Mouse (Mus musculus): Measurements from ENCODE around the gene Kcna1. TPM values are rescaled to one million over a fixed set of nuclear protein-coding genes. Genes with fewer than 3 reads are reported as not detected.

The Kcna1 gene
- polyA plus RNA-seq (2015; fragmentation: Nextera tagmentation; extraction: Ambion mirVana), result 4.2 and 4.9 TPM in 2 replicates

- Histone ChIP-seq H3K36me3 (no peaks in the 10 kb centered on the region), H3K27ac (replicated peaks) (no peak within 1 kb of the TSS), H3K9ac (no peak within 1 kb of the TSS), H3K4me1 (peaks cover 40% of the 10 kb centered on the region), H3K9me3 (replicated peaks) (no peaks in the 10 kb centered on the region), H3K4me2 (replicated peaks) (peak within 1 kb of the TSS; percentile 96), H3K27me3 (peaks cover 67% of the 10 kb centered on the region), H3K4me3 (replicated peaks) (peak within 1 kb of the TSS; percentile 51)
- WGBS, result 17% methylated on average over 8 of the region's 8 CpGs
- no peak for ATAC-seq (ENCODE audit: insufficient number of reproducible peaks, low FRiP score, low TSS enrichment, low read depth)
Measured at GRCm38 (mm10) chr6:126646381-126646780, at the start of gene Kcna1. Kcna1 (minus strand) TSS chr6:126646384.

GRCm38 (mm10) chr6:126687120-126687519 lies 40.9 kb upstream of the Kcna1 start:
- no peaks in the 10 kb centered on the region for H3K4me1 ChIP-seq
- no peaks in the 10 kb centered on the region for H3K9me3 ChIP-seq (replicated peaks)
- no peak overlapping the region for H3K27ac ChIP-seq (replicated peaks)
- 35% methylated on average over 4 of the region's 4 CpGs for WGBS
- no peak for ATAC-seq (ENCODE audit: insufficient number of reproducible peaks, low FRiP score, low TSS enrichment, low read depth)
- no peak overlapping the region for H3K9ac ChIP-seq
- no peaks in the 10 kb centered on the region for H3K27me3 ChIP-seq
- no peak overlapping the region for H3K4me2 ChIP-seq (replicated peaks)
- H3K4me3 ChIP-seq (replicated peaks), result no peak overlapping the region
- no peaks in the 10 kb centered on the region for H3K36me3 ChIP-seq

GRCm38 (mm10) chr6:126685135-126685534 lies 39.0 kb upstream of the Kcna1 start:
- H3K36me3 ChIP-seq, result no peaks in the 10 kb centered on the region
- no peaks in the 10 kb centered on the region for H3K9me3 ChIP-seq (replicated peaks)
- no peaks in the 10 kb centered on the region for H3K4me1 ChIP-seq
- no peak overlapping the region for H3K4me2 ChIP-seq (replicated peaks)
- no peak overlapping the region for H3K4me3 ChIP-seq (replicated peaks)
- H3K9ac ChIP-seq, result no peak overlapping the region
- no peak overlapping the region for H3K27ac ChIP-seq (replicated peaks)
- WGBS, result 53% methylated on average over 3 of the region's 3 CpGs
- no peaks in the 10 kb centered on the region for H3K27me3 ChIP-seq
- no peak for ATAC-seq (ENCODE audit: insufficient number of reproducible peaks, low FRiP score, low TSS enrichment, low read depth)

GRCm38 (mm10) chr6:126678961-126679360 lies 32.8 kb upstream of the Kcna1 start:
- no peak overlapping the region for H3K4me2 ChIP-seq (replicated peaks)
- no peak overlapping the region for H3K9ac ChIP-seq
- WGBS, result 68% methylated on average over 7 of the region's 7 CpGs
- no peak overlapping the region for H3K27ac ChIP-seq (replicated peaks)
- no peak overlapping the region for H3K4me3 ChIP-seq (replicated peaks)
- H3K9me3 ChIP-seq (replicated peaks), result no peaks in the 10 kb centered on the region
- H3K36me3 ChIP-seq, result no peaks in the 10 kb centered on the region
- no peak for ATAC-seq (ENCODE audit: insufficient number of reproducible peaks, low FRiP score, low TSS enrichment, low read depth)
- H3K4me1 ChIP-seq, result no peaks in the 10 kb centered on the region
- H3K27me3 ChIP-seq, result no peaks in the 10 kb centered on the region

- 85% methylated on average over 5 of the region's 5 CpGs for WGBS
- no peaks in the 10 kb centered on the region for H3K9me3 ChIP-seq (replicated peaks)
- ATAC-seq (ENCODE audit: insufficient number of reproducible peaks, low FRiP score, low TSS enrichment, low read depth), result no peak
- H3K36me3 ChIP-seq, result no peaks in the 10 kb centered on the region
- H3K27me3 ChIP-seq, result peaks cover 5% of the 10 kb centered on the region; the same call in 1 of the 2 replicates
- H3K9ac ChIP-seq, result no peak overlapping the region
- no peak overlapping the region for H3K4me2 ChIP-seq (replicated peaks)
- no peaks in the 10 kb centered on the region for H3K4me1 ChIP-seq
- no peak overlapping the region for H3K27ac ChIP-seq (replicated peaks)
- no peak overlapping the region for H3K4me3 ChIP-seq (replicated peaks)
Measured at GRCm38 (mm10) chr6:126667001-126667400, 20.8 kb upstream of the Kcna1 start.

GRCm38 (mm10) chr6:126666091-126666490 lies 19.9 kb upstream of the Kcna1 start:
- H3K4me2 ChIP-seq (replicated peaks), result no peak overlapping the region
- peaks cover 5% of the 10 kb centered on the region; the same call in 1 of the 2 replicates for H3K27me3 ChIP-seq
- no peak for ATAC-seq (ENCODE audit: insufficient number of reproducible peaks, low FRiP score, low TSS enrichment, low read depth)
- no peak overlapping the region for H3K4me3 ChIP-seq (replicated peaks)
- H3K9me3 ChIP-seq (replicated peaks), result no peaks in the 10 kb centered on the region
- H3K27ac ChIP-seq (replicated peaks), result no peak overlapping the region
- no peaks in the 10 kb centered on the region for H3K4me1 ChIP-seq
- H3K36me3 ChIP-seq, result no peaks in the 10 kb centered on the region
- no peak overlapping the region for H3K9ac ChIP-seq
- WGBS, result 57% methylated on average over 6 of the region's 6 CpGs

- 71% methylated on average over 3 of the region's 3 CpGs for WGBS
- ATAC-seq (ENCODE audit: insufficient number of reproducible peaks, low FRiP score, low TSS enrichment, low read depth), result no peak
- Histone ChIP-seq H3K9me3 (replicated peaks) (no peaks in the 10 kb centered on the region), H3K4me2 (replicated peaks) (no peak overlapping the region), H3K27ac (replicated peaks) (no peak overlapping the region), H3K36me3 (no peaks in the 10 kb centered on the region), H3K4me1 (no peaks in the 10 kb centered on the region), H3K4me3 (replicated peaks) (no peak overlapping the region), H3K9ac (no peak overlapping the region), H3K27me3 (peaks cover 5% of the 10 kb centered on the region; the same call in 1 of the 2 replicates)
Measured at GRCm38 (mm10) chr6:126664569-126664968, 18.4 kb upstream of the Kcna1 start.

- Histone ChIP-seq H3K4me1 (no peaks in the 10 kb centered on the region), H3K27me3 (no peaks in the 10 kb centered on the region), H3K36me3 (no peaks in the 10 kb centered on the region), H3K4me2 (replicated peaks) (no peak overlapping the region), H3K4me3 (replicated peaks) (no peak overlapping the region), H3K27ac (replicated peaks) (no peak overlapping the region), H3K9ac (no peak overlapping the region), H3K9me3 (replicated peaks) (no peaks in the 10 kb centered on the region)
- 70% methylated on average over 2 of the region's 2 CpGs for WGBS
- no peak for ATAC-seq (ENCODE audit: insufficient number of reproducible peaks, low FRiP score, low TSS enrichment, low read depth)
Measured at GRCm38 (mm10) chr6:126657646-126658394, 11.6 kb upstream of the Kcna1 start.

GRCm38 (mm10) chr6:126653561-126653960 lies 7.4 kb upstream of the Kcna1 start:
- WGBS, result 91% methylated on average over 7 of the region's 7 CpGs

GRCm38 (mm10) chr6:126645644-126646358 lies 383 bp downstream of the Kcna1 start:
- WGBS, result 1% methylated on average over 27 of the region's 27 CpGs
- Histone ChIP-seq H3K27me3 (peaks cover 71% of the 10 kb centered on the region), H3K4me3 (replicated peaks) (peak overlapping the region; percentile 51), H3K4me2 (replicated peaks) (peak overlapping the region; percentile 96), H3K9ac (no peak overlapping the region), H3K9me3 (replicated peaks) (no peaks in the 10 kb centered on the region), H3K4me1 (peaks cover 40% of the 10 kb centered on the region), H3K36me3 (no peaks in the 10 kb centered on the region), H3K27ac (replicated peaks) (no peak overlapping the region)
- peak; percentile 73 for ATAC-seq (ENCODE audit: insufficient number of reproducible peaks, low FRiP score, low TSS enrichment, low read depth)

More at GRCm38 (mm10) chr6:126653561-126653960, 7.4 kb upstream of the Kcna1 start:
- H3K4me2 ChIP-seq (replicated peaks), result no peak overlapping the region
- peaks cover 4% of the 10 kb centered on the region; the same call in 1 of the 2 replicates for H3K27me3 ChIP-seq
- H3K4me3 ChIP-seq (replicated peaks), result no peak overlapping the region
- H3K9ac ChIP-seq, result no peak overlapping the region
- H3K4me1 ChIP-seq, result no peaks in the 10 kb centered on the region
- no peaks in the 10 kb centered on the region for H3K9me3 ChIP-seq (replicated peaks)
- H3K36me3 ChIP-seq, result no peaks in the 10 kb centered on the region
- H3K27ac ChIP-seq (replicated peaks), result no peak overlapping the region
- ATAC-seq (ENCODE audit: insufficient number of reproducible peaks, low FRiP score, low TSS enrichment, low read depth), result no peak

GRCm38 (mm10) chr6:126645044-126645541 lies 1.1 kb downstream of the Kcna1 start:
- Histone ChIP-seq H3K4me2 (replicated peaks) (peak overlapping the region; percentile 96), H3K9me3 (replicated peaks) (no peaks in the 10 kb centered on the region), H3K4me3 (replicated peaks) (peak overlapping the region; percentile 51), H3K36me3 (no peaks in the 10 kb centered on the region), H3K4me1 (peaks cover 40% of the 10 kb centered on the region), H3K9ac (0 out of 2 replicates have a peak overlapping the region, but pooled peaks have one; percentile 2), H3K27me3 (peaks cover 71% of the 10 kb centered on the region), H3K27ac (replicated peaks) (no peak overlapping the region)
- ATAC-seq (ENCODE audit: insufficient number of reproducible peaks, low FRiP score, low TSS enrichment, low read depth), result peak; percentile 26; the same call in 1 of the 2 replicates
- WGBS, result 0% methylated on average over 24 of the region's 24 CpGs

Data from embryonic facial prominence, embryonic 15.5 days (tissue).